Mouse (Mus musculus) forebrain, embryonic 13.5 days (tissue): ENCODE results near the gene Ctdsp1. TPM values are rescaled to one million over a fixed set of nuclear protein-coding genes. Genes with fewer than 3 reads are reported as not detected.
"Not testable (repeated sequence)": the region's sequence is repeated elsewhere in the genome, so short reads cannot be mapped to it uniquely, and the experiment has no call there.

Source experiments
- ATAC-seq: fragments of 200-750 bp; cut with Nextera tagmentation; 2 replicates; pipeline ENCODE4 v1.8.0; 2017
- H3K27ac ChIP-seq: fragments of 300-500 bp; sonication (generic); 2 replicates; pipeline ENCODE4 v1.5.1; 2015; ENCODE audit warnings: inconsistent platforms, mild to moderate bottlenecking, moderate library complexity
- H3K27me3 ChIP-seq: fragments of 300-500 bp; sonication (generic); 2 replicates; pipeline ENCODE4 v1.6.1; 2015; ENCODE audit warnings: mild to moderate bottlenecking, inconsistent platforms
- H3K36me3 ChIP-seq: fragments of 300-500 bp; sonication (generic); 2 replicates; pipeline ENCODE4 v1.6.1; 2015; ENCODE audit warnings: mild to moderate bottlenecking, inconsistent platforms; ENCODE audit not compliant: poor library complexity, severe bottlenecking
- H3K4me1 ChIP-seq: fragments of 300-500 bp; sonication (generic); 2 replicates; pipeline ENCODE4 v1.6.1; 2015; ENCODE audit warnings: inconsistent platforms
- H3K4me2 ChIP-seq: fragments of 300-500 bp; sonication (generic); 2 replicates; pipeline ENCODE4 v1.6.1; 2015; ENCODE audit warnings: inconsistent platforms, mild to moderate bottlenecking, moderate library complexity
- H3K4me3 ChIP-seq: fragments of 300-500 bp; sonication (generic); 2 replicates; pipeline ENCODE4 v1.5.1; 2015; ENCODE audit warnings: mild to moderate bottlenecking, inconsistent platforms
- H3K9ac ChIP-seq: fragments of 300-500 bp; sonication (generic); 2 replicates; pipeline ENCODE4 v1.6.1; 2015; ENCODE audit warnings: mild to moderate bottlenecking, inconsistent platforms
- H3K9me3 ChIP-seq: fragments of 300-500 bp; sonication (generic); replicated peaks from 2 replicates; pipeline ENCODE4 v1.6.1; 2016; ENCODE audit warnings: inconsistent platforms
- WGBS: fragments of 180-500 bp; shearing (Covaris S2); methylation state at CpG from one replicate; pipeline ENCODE4 v1.1.7; 2015; 5-methylcytosine and 5-hydroxymethylcytosine counted together
- polyA plus RNA-seq: library from polyadenylated mRNA; unstranded; fragments of >200 nt; fragmentation: Nextera tagmentation; extraction: Ambion mirVana; gene quantifications from 2 replicates; pipeline ENCODE4 v1.2.1, GENCODE M21; 2015

The Ctdsp1 gene
- polyA plus RNA-seq, 1 experiment from 2014 or later, result 23.6 TPM

DNA sequence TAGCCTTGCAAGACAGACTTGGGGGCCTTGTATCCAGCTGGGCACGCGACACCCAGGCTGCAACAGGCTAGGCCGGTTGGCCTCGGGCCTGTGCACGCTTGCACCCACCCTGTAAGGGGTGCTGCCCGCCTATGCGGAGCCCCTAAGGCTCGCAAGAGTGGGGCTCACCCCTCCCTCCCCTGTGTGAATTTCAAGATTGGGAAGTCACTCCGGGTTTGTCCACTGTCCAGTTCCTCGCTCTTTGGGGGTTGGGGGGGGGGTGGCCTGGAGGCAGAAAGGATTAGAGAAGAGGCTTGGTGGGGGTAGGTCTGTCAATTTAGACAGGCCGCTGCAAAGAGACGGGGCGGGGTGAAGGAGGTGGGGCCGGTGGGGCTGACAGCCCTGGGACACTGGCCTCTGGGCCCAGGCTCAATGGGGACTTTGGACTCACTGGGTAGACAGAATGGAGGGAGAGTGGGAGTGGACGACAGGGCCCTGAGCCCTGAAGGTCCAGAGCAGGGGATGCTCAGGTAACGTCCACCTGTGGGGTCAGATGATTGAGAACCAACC, 1.2 kb downstream of the Ctdsp1 start:
- Histone ChIP-seq H3K9me3 (no peaks in the 10 kb centered on the region), H3K9ac (peak overlapping the region; percentile 86), H3K4me1 (peaks cover 32% of the 10 kb centered on the region), H3K4me2 (peak overlapping the region; percentile 95), H3K4me3 (peak overlapping the region; percentile 96), H3K36me3 (peaks cover 18% of the 10 kb centered on the region), H3K27ac (peak overlapping the region; percentile 85), H3K27me3 (peaks cover 15% of the 10 kb centered on the region; the same call in 1 of the 2 replicates)
- WGBS, result 2% methylated on average over 16 of the region's 16 CpGs
- peak; percentile 28 for ATAC-seq

GRCm38 (mm10) chr1:74393010-74393409, 1.7 kb downstream of the Ctdsp1 start:
- H3K4me1 ChIP-seq, result peaks cover 31% of the 10 kb centered on the region
- peaks cover 18% of the 10 kb centered on the region for H3K36me3 ChIP-seq
- H3K27me3 ChIP-seq, result peaks cover 15% of the 10 kb centered on the region; the same call in 1 of the 2 replicates
- ATAC-seq, result no peak
- peak overlapping the region; percentile 96 for H3K4me3 ChIP-seq
- peak overlapping the region; percentile 95 for H3K4me2 ChIP-seq
- H3K9me3 ChIP-seq, result no peaks in the 10 kb centered on the region
- no peak overlapping the region for H3K27ac ChIP-seq
- H3K9ac ChIP-seq, result peak overlapping the region; percentile 86
- 36% methylated on average over 7 of the region's 7 CpGs for WGBS

- no peak for ATAC-seq
- Histone ChIP-seq H3K9ac (no peak overlapping the region), H3K27ac (no peak overlapping the region), H3K9me3 (no peaks in the 10 kb centered on the region), H3K4me1 (peaks cover 31% of the 10 kb centered on the region), H3K4me3 (no peak overlapping the region), H3K4me2 (peak overlapping the region; percentile 95; the same call in 1 of the 2 replicates), H3K27me3 (peaks cover 15% of the 10 kb centered on the region; the same call in 1 of the 2 replicates), H3K36me3 (peaks cover 18% of the 10 kb centered on the region)
- WGBS, result 85% methylated on average over 9 of the region's 9 CpGs
Measured at GRCm38 (mm10) chr1:74393697-74394096, 2.4 kb downstream of the Ctdsp1 start.

GRCm38 (mm10) chr1:74394311-74394710, 3.0 kb downstream of the Ctdsp1 start:
- Histone ChIP-seq H3K27ac (no peak overlapping the region), H3K36me3 (peaks cover 18% of the 10 kb centered on the region), H3K27me3 (peaks cover 11% of the 10 kb centered on the region; the same call in 1 of the 2 replicates), H3K4me1 (peaks cover 31% of the 10 kb centered on the region), H3K4me2 (no peak overlapping the region), H3K9me3 (no peaks in the 10 kb centered on the region), H3K9ac (no peak overlapping the region), H3K4me3 (no peak overlapping the region)
- 91% methylated on average over 9 of the region's 9 CpGs for WGBS
- no peak for ATAC-seq

GRCm38 (mm10) chr1:74394858-74395257, 3.5 kb downstream of the Ctdsp1 start:
- 91% methylated on average over 15 of the region's 15 CpGs for WGBS
- Histone ChIP-seq H3K4me2 (no peak overlapping the region), H3K4me1 (peaks cover 27% of the 10 kb centered on the region), H3K27me3 (peaks cover 6% of the 10 kb centered on the region; the same call in 1 of the 2 replicates), H3K9ac (no peak overlapping the region), H3K9me3 (no peaks in the 10 kb centered on the region), H3K36me3 (peaks cover 18% of the 10 kb centered on the region), H3K27ac (no peak overlapping the region), H3K4me3 (no peak overlapping the region)
- ATAC-seq, result no peak

GRCm38 (mm10) chr1:74395290-74395689, 4.0 kb downstream of the Ctdsp1 start:
- peaks cover 23% of the 10 kb centered on the region for H3K4me1 ChIP-seq
- no peak overlapping the region for H3K27ac ChIP-seq
- WGBS, result 85% methylated on average over 12 of the region's 13 CpGs
- H3K9me3 ChIP-seq, result no peaks in the 10 kb centered on the region
- H3K36me3 ChIP-seq, result peaks cover 18% of the 10 kb centered on the region
- no peak for ATAC-seq
- H3K27me3 ChIP-seq, result peaks cover 6% of the 10 kb centered on the region; the same call in 1 of the 2 replicates
- no peak overlapping the region for H3K4me3 ChIP-seq
- no peak overlapping the region for H3K4me2 ChIP-seq
- no peak overlapping the region for H3K9ac ChIP-seq

DNA sequence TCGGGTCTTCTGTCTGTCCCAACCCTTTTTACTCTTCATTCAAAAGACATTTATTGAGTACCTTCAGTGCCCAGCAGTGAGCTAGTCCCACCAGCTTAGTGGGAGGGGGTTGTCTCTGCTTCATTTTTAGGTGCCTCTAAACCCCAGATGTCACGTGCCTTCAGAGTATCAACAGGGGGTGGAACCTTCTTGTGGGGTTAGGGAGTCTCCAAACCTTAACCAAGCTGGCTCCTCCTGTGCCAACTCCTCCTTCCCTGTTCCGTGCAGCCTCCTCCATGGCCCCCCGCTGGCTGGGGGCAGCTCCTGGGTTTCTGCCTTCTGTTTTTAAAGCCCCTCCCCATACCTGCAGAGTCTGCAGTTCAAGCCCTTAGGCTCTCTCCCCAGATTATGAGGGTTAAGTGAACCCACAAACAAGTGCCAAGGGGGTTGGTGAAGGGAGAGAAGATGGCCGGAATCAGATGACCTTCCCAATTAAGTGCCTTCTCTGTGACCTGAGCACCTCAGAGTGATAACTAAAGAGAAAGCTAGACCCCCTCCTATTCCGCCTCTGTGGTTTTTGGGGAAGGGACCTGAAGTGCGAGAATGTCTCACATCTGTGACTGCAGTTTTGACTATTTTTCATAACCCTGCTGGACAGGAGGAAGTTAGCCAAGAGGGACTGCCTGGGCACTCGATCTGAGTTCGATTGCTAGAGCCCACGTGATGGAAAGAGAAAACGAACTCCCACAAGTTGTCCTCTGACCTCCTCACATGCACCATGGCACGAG, 5.3 kb downstream of the Ctdsp1 start:
- peaks cover 18% of the 10 kb centered on the region for H3K36me3 ChIP-seq
- peak overlapping the region; percentile 47 for H3K4me3 ChIP-seq
- not testable (repeated sequence) for H3K27ac ChIP-seq, H3K9me3 ChIP-seq, H3K27me3 ChIP-seq, ATAC-seq
- H3K9ac ChIP-seq, result peak overlapping the region; percentile 65; the same call in 1 of the 2 replicates
- peaks cover 15% of the 10 kb centered on the region for H3K4me1 ChIP-seq
- peak overlapping the region; percentile 72 for H3K4me2 ChIP-seq
- WGBS, result 9% methylated on average over 12 of the region's 12 CpGs

DNA sequence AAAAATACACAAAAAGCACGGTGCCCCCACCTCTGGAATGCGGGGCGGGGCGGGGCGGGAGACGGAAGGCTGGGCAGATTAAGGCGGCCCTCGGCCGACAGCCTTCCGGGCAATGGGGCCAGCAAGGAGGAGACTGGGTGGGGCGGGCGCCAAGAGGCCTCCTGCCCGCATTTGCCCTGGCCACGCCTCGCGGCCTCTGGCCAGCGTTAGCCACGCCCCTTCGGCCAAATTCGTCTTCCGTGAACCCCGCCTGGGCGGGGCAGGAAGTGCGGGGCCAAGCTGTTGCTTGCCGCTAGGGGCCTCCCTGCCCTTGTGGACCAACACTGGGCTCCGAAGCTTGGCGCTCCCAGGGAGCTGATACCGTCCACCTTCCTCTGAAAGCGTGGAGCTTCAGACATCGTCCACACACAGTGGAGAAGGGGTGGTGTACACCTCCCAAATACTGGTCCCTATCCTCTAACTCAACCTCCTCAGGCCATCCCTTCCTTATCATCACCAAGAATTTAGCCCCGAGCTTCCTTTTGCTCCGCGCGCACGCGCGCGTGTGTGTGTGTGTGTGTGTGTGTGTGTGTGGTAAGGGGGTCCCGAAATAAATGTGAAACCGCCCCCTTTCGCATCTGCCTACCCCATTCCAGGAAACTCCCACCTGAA, 6.1 kb downstream of the Ctdsp1 start:
- Histone ChIP-seq H3K9ac (peak overlapping the region; percentile 65), H3K27ac (peak overlapping the region; percentile 37; the same call in 1 of the 2 replicates), H3K4me3 (peak overlapping the region; percentile 47), H3K4me2 (peak overlapping the region; percentile 72), H3K27me3 (no peaks in the 10 kb centered on the region), H3K4me1 (peaks cover 11% of the 10 kb centered on the region), H3K9me3 (no peaks in the 10 kb centered on the region), H3K36me3 (peaks cover 18% of the 10 kb centered on the region)
- 0% methylated on average over 37 of the region's 41 CpGs for WGBS
- peak; percentile 89 for ATAC-seq

- no peaks in the 10 kb centered on the region for H3K27me3 ChIP-seq
- 5% methylated on average over 11 of the region's 11 CpGs for WGBS
Measured at GRCm38 (mm10) chr1:74397919-74398451, 6.7 kb downstream of the Ctdsp1 start.

GRCm38 (mm10) chr1:74400531-74400930, 9.2 kb downstream of the Ctdsp1 start:
- Histone ChIP-seq H3K9me3 (no peaks in the 10 kb centered on the region), H3K9ac (no peak overlapping the region), H3K27ac (no peak overlapping the region), H3K27me3 (no peaks in the 10 kb centered on the region), H3K36me3 (no peaks in the 10 kb centered on the region), H3K4me3 (no peak overlapping the region), H3K4me2 (no peak overlapping the region), H3K4me1 (no peaks in the 10 kb centered on the region)
- WGBS, result 86% methylated on average over 3 of the region's 3 CpGs
- no peak for ATAC-seq

More at GRCm38 (mm10) chr1:74397919-74398451, 6.7 kb downstream of the Ctdsp1 start:
- H3K9ac ChIP-seq, result peak overlapping the region; percentile 65
- peaks cover 18% of the 10 kb centered on the region for H3K36me3 ChIP-seq
- no peak; the same call in none of the 2 replicates for ATAC-seq
- peak overlapping the region; percentile 37; the same call in 1 of the 2 replicates for H3K27ac ChIP-seq
- H3K4me3 ChIP-seq, result peak overlapping the region; percentile 47
- peak overlapping the region; percentile 72 for H3K4me2 ChIP-seq
- no peaks in the 10 kb centered on the region for H3K9me3 ChIP-seq
- H3K4me1 ChIP-seq, result peaks cover 5% of the 10 kb centered on the region

GRCm38 (mm10) chr1:74401015-74401702, 9.8 kb downstream of the Ctdsp1 start:
- Histone ChIP-seq H3K4me2 (no peak overlapping the region), H3K4me1 (no peaks in the 10 kb centered on the region), H3K36me3 (no peaks in the 10 kb centered on the region), H3K9me3 (no peaks in the 10 kb centered on the region), H3K9ac (no peak overlapping the region), H3K4me3 (no peak overlapping the region), H3K27me3 (no peaks in the 10 kb centered on the region), H3K27ac (no peak overlapping the region)
- 57% methylated on average over 16 of the region's 16 CpGs for WGBS
- ATAC-seq, result no peak
